Mouse (Mus musculus) adipose tissue, adult 10 weeks (tissue): ENCODE measurements around the gene Lsp1. TPM values are rescaled to one million over a fixed set of nuclear protein-coding genes. Genes with fewer than 3 reads are reported as not detected.

ENCODE experiments used
- polyA plus RNA-seq: library from polyadenylated mRNA; stranded (reverse); fragments of 350-450 nt; fragmentation: Illumina TruSeq; extraction: RNeasy Lipid Tissue Mini Kit (QIAGEN cat#74804); gene quantifications from one replicate; pipeline ENCODE4 v1.2.3, GENCODE M21; 2014; ENCODE audit warnings: low read depth, low replicate concordance

The Lsp1 gene
- 77.9 TPM for polyA plus RNA-seq

DNA sequence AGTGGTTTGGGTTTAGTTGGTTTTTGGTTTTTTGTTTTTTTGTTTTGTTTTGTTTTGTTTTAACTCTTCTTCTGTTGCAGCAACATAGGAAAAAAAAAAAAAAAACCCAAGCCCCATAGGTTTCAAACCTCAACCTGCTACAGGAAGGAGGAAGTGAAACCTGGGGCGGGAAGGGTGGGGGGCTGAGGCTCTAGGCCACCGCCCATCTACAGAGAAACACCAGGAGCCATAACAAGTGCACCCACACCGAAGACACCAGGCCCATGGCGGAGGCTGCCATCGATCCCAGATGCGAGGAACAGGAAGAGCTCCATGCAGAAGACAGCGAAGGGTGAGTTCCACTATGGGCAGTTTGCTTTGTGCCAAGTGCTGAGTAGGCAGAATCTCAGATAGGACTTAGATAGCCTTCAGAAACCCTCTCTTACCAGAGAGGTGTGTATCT is at the start of gene Lsp1:
Gene Lsp1, plus strand, starts transcription at position 174 of the 442 bp plus-strand sequence.

DNA sequence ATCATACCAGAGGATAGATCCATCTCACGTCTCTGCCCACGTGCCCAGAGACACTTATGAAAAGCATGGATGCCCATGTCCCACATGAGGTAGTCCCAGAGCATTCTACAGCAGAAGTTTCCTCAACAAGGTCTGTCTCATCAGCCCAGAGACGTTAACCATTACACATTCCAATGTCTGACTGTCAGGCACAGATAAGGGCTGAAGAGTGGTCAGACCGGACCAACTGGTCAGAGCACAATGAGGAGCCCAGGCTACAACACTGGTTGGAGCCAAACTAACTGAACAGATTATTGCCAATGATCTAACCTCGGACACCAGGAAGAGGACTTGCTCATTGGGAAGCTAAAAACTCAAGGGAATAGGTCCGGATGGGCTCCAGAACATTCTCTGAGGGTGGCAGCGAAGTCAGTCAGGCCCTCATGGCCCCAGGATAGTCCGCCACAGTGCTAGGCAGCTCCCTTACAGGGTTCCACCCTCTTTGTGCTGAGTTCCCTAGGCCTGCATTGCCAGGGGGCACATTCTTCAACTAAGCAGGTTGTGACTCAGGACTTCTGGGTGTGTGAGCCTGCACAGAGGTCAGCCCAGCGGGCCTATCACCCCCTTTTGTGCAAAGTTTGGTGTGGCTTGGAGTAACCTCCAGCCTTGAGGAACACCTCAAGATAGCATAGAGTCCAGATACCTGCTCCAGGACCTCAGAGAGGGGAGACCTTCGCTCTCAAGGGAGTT is 26.3 kb upstream of the Lsp1 start, which contains the start of gene Syt8:
Gene Syt8, plus strand, starts transcription at position 714 of the 729 bp plus-strand sequence.

DNA sequence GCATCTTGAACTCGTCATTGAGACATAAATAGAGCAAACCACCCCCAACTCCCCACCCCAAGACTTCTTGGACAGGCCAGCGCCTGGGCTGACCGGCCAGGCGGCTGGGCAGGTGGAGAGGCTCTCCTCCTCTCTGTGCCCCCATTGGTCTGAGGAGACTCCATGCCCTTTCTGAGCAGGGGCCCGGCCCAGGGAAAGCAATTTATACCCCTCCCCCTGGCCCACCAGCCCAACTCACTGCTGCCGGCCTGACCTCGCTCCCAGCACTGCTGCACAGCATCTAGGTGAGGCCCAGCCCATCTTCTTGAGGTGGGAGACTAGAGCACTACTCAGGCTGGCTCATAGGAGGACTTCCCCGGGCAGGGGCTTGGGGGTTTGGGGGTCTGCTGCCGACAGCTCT is 19.0 kb upstream of the Lsp1 start, which contains the start of gene Tnni2:
Gene Tnni2, plus strand, starts transcription at position 224 of the 400 bp plus-strand sequence.

DNA sequence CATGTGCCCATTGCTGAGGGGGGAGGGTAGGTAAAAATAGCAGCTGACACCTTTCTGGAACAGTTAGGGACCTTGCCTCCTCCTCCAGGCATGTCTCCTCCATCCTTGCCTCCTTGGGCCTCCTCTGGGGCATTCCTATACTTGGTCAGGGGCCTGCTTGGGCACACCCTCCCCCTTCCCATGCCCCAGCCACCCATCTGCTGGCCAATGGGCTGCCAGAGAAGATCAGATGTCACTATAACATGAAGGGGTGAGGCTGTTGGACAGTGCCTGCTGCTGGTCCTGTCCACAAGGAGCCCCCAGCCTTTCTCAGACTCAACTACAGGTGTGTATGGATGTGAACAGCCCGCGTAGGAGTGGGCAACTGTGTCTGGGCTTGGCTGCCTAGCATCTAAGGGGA is 38.0 kb downstream of the Lsp1 start, which contains the start of gene Tnnt3:
Gene Tnnt3, plus strand, starts transcription at position 262 of the 400 bp plus-strand sequence.

DNA sequence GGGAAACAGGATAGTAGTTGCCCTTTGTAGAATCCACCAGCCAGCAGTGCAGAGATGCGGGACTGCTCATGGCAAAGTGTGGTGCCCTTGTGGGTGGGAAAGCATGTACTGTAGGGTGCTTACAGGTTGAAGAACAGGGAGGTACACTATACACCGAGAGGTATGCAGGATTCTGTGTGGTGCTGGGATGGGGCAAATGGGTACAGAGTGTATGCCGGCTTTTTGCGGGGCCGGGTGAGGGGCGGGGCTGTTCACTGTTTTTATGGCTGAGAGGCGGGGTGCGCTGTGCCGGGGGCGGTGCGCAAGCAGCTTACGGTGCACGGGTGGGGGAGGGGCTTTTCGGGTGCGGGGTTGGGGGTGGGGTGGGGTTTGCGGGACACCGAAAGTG is 72.1 kb downstream of the Lsp1 start, which contains the start of gene Mrpl23:
Gene Mrpl23, plus strand, starts transcription at position 16 of the 388 bp plus-strand sequence.

Other genes with a start within 250 kb of the Lsp1 start
- gene Gm7579, start 248.9 kb upstream of the Lsp1 start, polyA plus RNA-seq: not detected
- not detected for gene Krtap5-5, start 230.8 kb upstream of the Lsp1 start, polyA plus RNA-seq
- not detected for gene Gm40460, start 219.7 kb upstream of the Lsp1 start, polyA plus RNA-seq
- not detected for gene Gm2431, start 202.5 kb upstream of the Lsp1 start, polyA plus RNA-seq
- gene Gm4559, start 186.4 kb upstream of the Lsp1 start, polyA plus RNA-seq: not detected
- not detected for gene Krtap5-1, start 163.7 kb upstream of the Lsp1 start, polyA plus RNA-seq
- not detected for gene Krtap5-4, start 157.3 kb upstream of the Lsp1 start, polyA plus RNA-seq
- 2.1 TPM for gene Ifitm10, start 87.1 kb upstream of the Lsp1 start, polyA plus RNA-seq
- gene Gm49369, start 78.1 kb upstream of the Lsp1 start, polyA plus RNA-seq: not detected
- gene Ctsd, start 72.8 kb upstream of the Lsp1 start, polyA plus RNA-seq: 780 TPM
- not detected for gene Syt8, start 26.0 kb upstream of the Lsp1 start, polyA plus RNA-seq
- gene Tnni2, start 19.0 kb upstream of the Lsp1 start, polyA plus RNA-seq: 2.1 TPM
- 1.1 TPM for gene Tnnt3, start 38.0 kb downstream of the Lsp1 start, polyA plus RNA-seq
- gene Mrpl23, start 71.9 kb downstream of the Lsp1 start, polyA plus RNA-seq: 37.7 TPM
- gene Igf2, start 206.0 kb downstream of the Lsp1 start, polyA plus RNA-seq: 9.7 TPM
- not detected for gene Gm49394, start 209.1 kb downstream of the Lsp1 start, polyA plus RNA-seq